ENCODE assay signal across 8 mouse cellular contexts in the genomic region with DNA sequence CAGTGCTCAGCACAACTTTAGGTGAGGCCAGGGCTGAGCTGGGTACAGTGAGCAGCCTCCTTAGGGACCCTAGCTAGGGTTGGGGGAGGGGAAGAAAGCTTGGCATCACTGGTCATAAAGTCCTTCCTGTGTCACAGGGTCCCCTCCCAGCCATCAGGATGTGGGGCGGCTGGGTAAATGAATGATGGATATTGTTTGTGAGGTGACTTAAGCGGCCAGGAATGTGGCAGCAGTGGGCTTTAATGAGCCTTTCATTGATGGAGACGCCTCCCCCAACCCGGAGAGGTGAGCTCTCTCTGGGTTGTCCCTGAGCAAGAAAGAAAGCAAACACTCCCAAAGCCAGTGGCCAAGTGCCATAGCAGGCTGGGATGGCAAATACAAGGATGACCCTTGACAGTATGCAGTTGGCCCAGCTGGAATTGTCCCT. TPM values are rescaled to one million over a fixed set of nuclear protein-coding genes. Genes with fewer than 3 reads are reported as not detected.
DNase-seq lines count a peak whose midpoint lies in the region; ATAC-seq and TF ChIP-seq lines count a peak whose summit lies in the region.

No protein-coding gene starts in this region.

- TF ChIP-seq CTCF in cerebellum, adult 2 months (IDR thresholded peaks at IDR 0.05; ENCODE audit: borderline replicate concordance, insufficient read depth, low read depth, low read length): no peak
- TF ChIP-seq CTCF in intestine, postnatal 0 days (IDR thresholded peaks at IDR 0.05; ENCODE audit: low read depth): no peak

- peak overlapping the region; percentile 40 for H3K9ac ChIP-seq in forebrain, embryonic 13.5 days
- H3K9ac ChIP-seq in intestine, postnatal 0 days (ENCODE audit: low read depth, low read length): 0 out of 2 replicates have a peak overlapping the region, but pooled peaks have one; percentile 1

- peaks cover 55% of the 10 kb centered on the region for H3K4me1 ChIP-seq in cerebellum, adult 2 months (ENCODE audit: control insufficient read depth, insufficient read depth, low read length)
- peaks cover 79% of the 10 kb centered on the region for H3K4me1 ChIP-seq in forebrain, embryonic 13.5 days
- peaks cover 31% of the 10 kb centered on the region for H3K4me1 ChIP-seq in intestine, postnatal 0 days (replicated peaks; ENCODE audit: control insufficient read depth, insufficient read depth, low read length)

- H3K9me3 ChIP-seq in forebrain, embryonic 13.5 days (replicated peaks): no peaks in the 10 kb centered on the region
- no peaks in the 10 kb centered on the region for H3K9me3 ChIP-seq in intestine, postnatal 0 days (ENCODE audit: control insufficient read depth)

- no peak overlapping the region for H3K4me3 ChIP-seq in cerebellum, adult 2 months (replicated peaks; ENCODE audit: insufficient read depth, low read depth, low read length)
- H3K4me3 ChIP-seq in forebrain, embryonic 13.5 days: no peak overlapping the region
- no peak overlapping the region for H3K4me3 ChIP-seq in intestine, postnatal 0 days (ENCODE audit: low read depth, low read length)

- H3K27ac ChIP-seq in cerebellum, adult 2 months (ENCODE audit: insufficient read depth, low read length): peak overlapping the region; percentile 54
- H3K27ac ChIP-seq in forebrain, embryonic 13.5 days: peak overlapping the region; percentile 17; the same call in 1 of the 2 replicates
- peak overlapping the region; percentile 93 for H3K27ac ChIP-seq in intestine, postnatal 0 days (ENCODE audit: low read depth, low read length)

- H3K36me3 ChIP-seq in forebrain, embryonic 13.5 days (ENCODE audit: poor library complexity, severe bottlenecking): peaks cover 7% of the 10 kb centered on the region; the same call in 1 of the 2 replicates
- peaks cover 10% of the 10 kb centered on the region for H3K36me3 ChIP-seq in intestine, postnatal 0 days (ENCODE audit: control insufficient read depth, insufficient read depth)

- H3K27me3 ChIP-seq in cerebellum, adult 2 months (ENCODE audit: control insufficient read depth, insufficient read depth, low read length): no peaks in the 10 kb centered on the region
- no peaks in the 10 kb centered on the region for H3K27me3 ChIP-seq in forebrain, embryonic 13.5 days
- H3K27me3 ChIP-seq in intestine, postnatal 0 days (replicated peaks; ENCODE audit: control insufficient read depth, insufficient read depth, low read length): no peaks in the 10 kb centered on the region

- TF ChIP-seq POLR2A in cerebellum, adult 2 months (IDR thresholded peaks at IDR 0.05; ENCODE audit: borderline replicate concordance, insufficient read depth, low read length): no peak

- 51% methylated on average over 4 of the region's 4 CpGs for WGBS in cerebellum, adult 2 months
- 5% methylated on average over 4 of the region's 4 CpGs for whole genome bisulfite sequencing in forebrain, embryonic 13.5 days
- 14% methylated on average over 4 of the region's 4 CpGs for WGBS in intestine, postnatal 0 days

- no peak for ATAC-seq in forebrain, embryonic 13.5 days
- no peak for ATAC-seq in intestine, postnatal 0 days
- ATAC-seq in erythroid progenitor cell, adult 5-6 weeks (replicated peaks; ENCODE audit: low FRiP score, poor library complexity, severe bottlenecking): no peak

- no peak for DNase-seq in cerebellum, adult 2 months
- DNase-seq in cerebellum, postnatal 10 days: no peak
- peak; percentile 78 for DNase-seq in lung, postnatal 10 days
- no peak for DNase-seq in right cerebral cortex, postnatal 10 days (ENCODE audit: low spot score in 2 of 2)
- no peak for DNase-seq in left cerebral cortex, postnatal 36 days (ENCODE audit: low spot score in 2 of 2)

- intact Hi-C loops in left cerebral cortex, postnatal 36 days (cut with DNase I): loop anchor here (2.0 kb wide), 2 partner anchors 21 to 37 kb away; no protein-coding TSS in a partner anchor

- peak overlapping the region; percentile 13; the same call in 1 of the 2 replicates for H3K4me2 ChIP-seq in forebrain, embryonic 13.5 days
- H3K4me2 ChIP-seq in intestine, postnatal 0 days (replicated peaks; ENCODE audit: low read depth): peak overlapping the region; percentile 42; the same call in 1 of the 2 replicates

RNA-seq across cellular contexts. Expression of gene Actn4, which starts 38.3 kb away (rescaled TPM):
- 129 and 135 TPM in 2 replicates for polyA plus RNA-seq in cerebellum, adult 2 months (2012; rRNA removed)
- polyA plus RNA-seq in forebrain, embryonic 13.5 days (2015; fragmentation: Nextera tagmentation; extraction: Ambion mirVana): 114 and 136 TPM in 2 replicates
- 293 and 319 TPM in 2 replicates for polyA plus RNA-seq in intestine, postnatal 0 days (2015; fragmentation: Nextera tagmentation; extraction: Ambion mirVana)
- total RNA-seq in erythroid progenitor cell, adult 5-6 weeks (2015; ENCODE audit: low replicate concordance): 170 and 189 TPM in 2 replicates
- total RNA-seq in erythroid progenitor cell, adult 5-6 weeks (2017; ENCODE audit: low replicate concordance): 173 and 197 TPM in 2 replicates
- 100 to 1,000 TPM; 180 to 203 TPM for total RNA-seq in left cerebral cortex, postnatal 36 days (2021)

RNA-seq across cellular contexts. Expression of gene Capn12, which starts 42.7 kb away (rescaled TPM):
- polyA plus RNA-seq in cerebellum, adult 2 months (2012; rRNA removed): 0.41 and 0.46 TPM in 2 replicates
- polyA plus RNA-seq in forebrain, embryonic 13.5 days (2015; fragmentation: Nextera tagmentation; extraction: Ambion mirVana): 0.21 and 0.30 TPM in 2 replicates
- 0.25 and 0.37 TPM in 2 replicates for polyA plus RNA-seq in intestine, postnatal 0 days (2015; fragmentation: Nextera tagmentation; extraction: Ambion mirVana)
- total RNA-seq in erythroid progenitor cell, adult 5-6 weeks (2015; ENCODE audit: low replicate concordance): not detected in 2 replicates
- 1.2 TPM in 1 of 2 replicates, not detected in the other for total RNA-seq in erythroid progenitor cell, adult 5-6 weeks (2017; ENCODE audit: low replicate concordance)
- total RNA-seq in left cerebral cortex, postnatal 36 days (2021): 1 to 10 TPM in 1 of 2 experiments, under 1 TPM in 1; 0.72 to 1.4 TPM

RNA-seq across cellular contexts. Expression of gene Eif3k, which starts 57.8 kb away (rescaled TPM):
- polyA plus RNA-seq in cerebellum, adult 2 months (2012; rRNA removed): 322 and 331 TPM in 2 replicates
- 351 and 356 TPM in 2 replicates for polyA plus RNA-seq in forebrain, embryonic 13.5 days (2015; fragmentation: Nextera tagmentation; extraction: Ambion mirVana)
- polyA plus RNA-seq in intestine, postnatal 0 days (2015; fragmentation: Nextera tagmentation; extraction: Ambion mirVana): 282 and 286 TPM in 2 replicates
- total RNA-seq in erythroid progenitor cell, adult 5-6 weeks (2015; ENCODE audit: low replicate concordance): 83.8 and 161 TPM in 2 replicates
- 81.5 and 115 TPM in 2 replicates for total RNA-seq in erythroid progenitor cell, adult 5-6 weeks (2017; ENCODE audit: low replicate concordance)
- 100 to 1,000 TPM; 169 to 194 TPM for total RNA-seq in left cerebral cortex, postnatal 36 days (2021)

RNA-seq across cellular contexts. Expression of gene Map4k1, which starts 58.0 kb away (rescaled TPM):
- polyA plus RNA-seq in cerebellum, adult 2 months (2012; rRNA removed): 1.2 and 1.3 TPM in 2 replicates
- polyA plus RNA-seq in forebrain, embryonic 13.5 days (2015; fragmentation: Nextera tagmentation; extraction: Ambion mirVana): 4.3 and 4.4 TPM in 2 replicates
- 1.5 and 1.6 TPM in 2 replicates for polyA plus RNA-seq in intestine, postnatal 0 days (2015; fragmentation: Nextera tagmentation; extraction: Ambion mirVana)
- total RNA-seq in erythroid progenitor cell, adult 5-6 weeks (2015; ENCODE audit: low replicate concordance): 13.0 and 23.1 TPM in 2 replicates
- total RNA-seq in erythroid progenitor cell, adult 5-6 weeks (2017; ENCODE audit: low replicate concordance): 7.3 and 7.9 TPM in 2 replicates
- total RNA-seq in left cerebral cortex, postnatal 36 days (2021): 1 to 10 TPM; 1.6 to 1.9 TPM

Comparison
In these comparisons a context has a peak if more than half of its experiments do, and no peak if none do; other contexts are left out.
1. H3K27ac ChIP-seq: peak in every context shown above with its lines; median percentile 93 in intestine, postnatal 0 days; 54 in cerebellum, adult 2 months; 17 in forebrain, embryonic 13.5 days.